Mouse (Mus musculus) 416B (cell line): ENCODE measurements around the gene Cbx8.

Experiments used
- DNase-seq: peaks from one replicate; pipeline ENCODE4 v3.0.0; 2011; ENCODE audit warnings: low read depth

The Cbx8 gene

GRCm38 (mm10) chr11:119033874-119034558 is 6.8 kb downstream of the Cbx8 start:
- DNase-seq = peak; percentile 76

- no peak for DNase-seq
Observed at GRCm38 (mm10) chr11:119026203-119026602, 14.6 kb downstream of the Cbx8 start.

GRCm38 (mm10) chr11:119024260-119024659 is 16.5 kb downstream of the Cbx8 start:
- DNase-seq = peak; percentile 47

GRCm38 (mm10) chr11:119023616-119023980 is 17.2 kb downstream of the Cbx8 start:
- no peak for DNase-seq

- DNase-seq = peak; percentile 68
Observed at GRCm38 (mm10) chr11:119022895-119023615, 17.7 kb downstream of the Cbx8 start, which contains the start of gene Cbx2. Gene Cbx2 (plus strand): TSS chr11:119022962.

GRCm38 (mm10) chr11:119022068-119022894 is 18.5 kb downstream of the Cbx8 start:
- DNase-seq = no peak

GRCm38 (mm10) chr11:119021180-119021579 is 19.6 kb downstream of the Cbx8 start:
- DNase-seq = peak; percentile 48

GRCm38 (mm10) chr11:119017506-119017905 is 23.3 kb downstream of the Cbx8 start:
- DNase-seq = no peak

GRCm38 (mm10) chr11:119014455-119014854 is 26.3 kb downstream of the Cbx8 start:
- no peak for DNase-seq

GRCm38 (mm10) chr11:119007461-119008456 is 33.0 kb downstream of the Cbx8 start:
- DNase-seq = no peak

GRCm38 (mm10) chr11:119006462-119006861 is 34.3 kb downstream of the Cbx8 start:
- DNase-seq = no peak

- DNase-seq = peak; percentile 90
Observed at GRCm38 (mm10) chr11:119005547-119006275, 35.1 kb downstream of the Cbx8 start.

GRCm38 (mm10) chr11:119001493-119002128 is 39.2 kb downstream of the Cbx8 start:
- DNase-seq = no peak

- DNase-seq = no peak
Observed at GRCm38 (mm10) chr11:119000877-119001276, 39.9 kb downstream of the Cbx8 start.

GRCm38 (mm10) chr11:118999361-118999804 is 41.4 kb downstream of the Cbx8 start:
- no peak for DNase-seq

- peak; percentile 66 for DNase-seq
Observed at GRCm38 (mm10) chr11:118998540-118999265, 42.1 kb downstream of the Cbx8 start.

- peak; percentile 53 for DNase-seq
Observed at GRCm38 (mm10) chr11:118997182-118997581, 43.6 kb downstream of the Cbx8 start.

- DNase-seq = no peak
Observed at GRCm38 (mm10) chr11:118995448-118995847, 45.3 kb downstream of the Cbx8 start.

- DNase-seq = peak; percentile 82
Observed at GRCm38 (mm10) chr11:118992781-118993180, 48.0 kb downstream of the Cbx8 start.
